Mouse (Mus musculus): ENCODE measurements around the gene Mfn1. TPM values are rescaled to one million over a fixed set of nuclear protein-coding genes. Genes with fewer than 3 reads are reported as not detected.

Gene Mfn1
- polyA plus RNA-seq, 1 experiment, result 57.0 TPM

DNA sequence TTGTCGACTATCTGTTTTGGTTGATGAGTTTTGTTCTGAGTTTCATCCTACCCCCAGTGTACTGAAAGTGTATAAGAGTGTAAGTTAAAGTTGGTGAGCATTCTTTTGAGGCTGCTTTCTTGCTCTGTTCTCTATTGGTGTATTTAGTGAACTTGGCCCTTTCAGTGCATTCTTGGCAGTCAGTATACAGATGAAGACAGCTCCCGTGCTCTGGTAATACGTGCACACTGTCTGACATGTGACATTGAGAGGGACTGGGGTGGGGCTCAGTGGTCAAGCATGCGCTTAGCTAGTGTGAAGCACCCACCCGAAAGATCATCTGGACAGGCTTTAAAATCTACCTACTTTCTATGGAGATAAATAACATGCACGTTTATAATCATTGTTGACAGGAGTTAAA lies 34.1 kb downstream of the Mfn1 start:
- H3K9me3 ChIP-seq (replicated peaks; ENCODE audit: control insufficient read depth, insufficient read depth, low read length, poor library complexity, severe bottlenecking), result peaks cover 4% of the 10 kb centered on the region
- H3K4me3 ChIP-seq (ENCODE audit: low read depth, low read length), result no peak overlapping the region
- no peak overlapping the region for H3K27ac ChIP-seq (ENCODE audit: insufficient read depth, low read length)
- no peak for TF ChIP-seq EP300 (IDR thresholded peaks at IDR 0.05; ENCODE audit: insufficient read depth, low read depth, low read length)
- TF ChIP-seq POLR2A (IDR thresholded peaks at IDR 0.05; ENCODE audit: insufficient read depth, low read length), result no peak
- no peak for TF ChIP-seq CTCF (IDR thresholded peaks at IDR 0.05; ENCODE audit: low read depth, low read length)
- H3K4me1 ChIP-seq (ENCODE audit: control insufficient read depth, insufficient read depth, low read length), result no peaks in the 10 kb centered on the region
- no peak overlapping the region for H3K9ac ChIP-seq (ENCODE audit: low read depth, poor library complexity, severe bottlenecking)
- peaks cover 11% of the 10 kb centered on the region for H3K36me3 ChIP-seq (ENCODE audit: control insufficient read depth, insufficient read depth, low read length, poor library complexity, severe bottlenecking)
- no peaks in the 10 kb centered on the region for H3K27me3 ChIP-seq (ENCODE audit: control insufficient read depth, insufficient read depth, low read length, poor library complexity, severe bottlenecking)

DNA sequence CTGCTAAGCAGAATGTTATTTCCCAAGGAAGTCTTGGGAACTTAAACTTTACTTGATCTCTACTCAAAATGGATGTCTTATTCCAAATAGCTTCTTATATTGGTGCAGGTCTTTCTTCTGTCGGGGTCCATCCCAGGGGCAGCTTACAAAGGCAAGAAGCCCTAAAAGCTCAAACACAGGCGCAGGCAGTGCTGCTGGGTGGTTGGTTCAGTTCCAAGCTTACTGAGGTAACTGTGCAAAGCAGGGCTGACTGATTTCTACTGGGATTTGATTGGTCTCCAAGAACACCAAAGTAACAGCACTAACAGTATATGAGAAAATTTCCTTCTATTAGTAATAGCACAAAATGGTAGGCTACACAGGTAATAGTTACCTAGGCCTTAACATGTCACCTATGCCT lies 43.8 kb downstream of the Mfn1 start:
- Histone ChIP-seq H3K27me3 (ENCODE audit: control insufficient read depth, insufficient read depth, low read length, poor library complexity, severe bottlenecking) (no peaks in the 10 kb centered on the region), H3K4me1 (ENCODE audit: control insufficient read depth, insufficient read depth, low read length) (no peaks in the 10 kb centered on the region), H3K9me3 (replicated peaks; ENCODE audit: control insufficient read depth, insufficient read depth, low read length, poor library complexity, severe bottlenecking) (peaks cover 7% of the 10 kb centered on the region), H3K36me3 (ENCODE audit: control insufficient read depth, insufficient read depth, low read length, poor library complexity, severe bottlenecking) (peaks cover 19% of the 10 kb centered on the region), H3K4me3 (ENCODE audit: low read depth, low read length) (no peak overlapping the region), H3K27ac (ENCODE audit: insufficient read depth, low read length) (no peak overlapping the region), H3K9ac (ENCODE audit: low read depth, poor library complexity, severe bottlenecking) (no peak overlapping the region)
- TF ChIP-seq CTCF (IDR thresholded peaks at IDR 0.05; ENCODE audit: low read depth, low read length), result no peak
- no peak for TF ChIP-seq POLR2A (IDR thresholded peaks at IDR 0.05; ENCODE audit: insufficient read depth, low read length)
- TF ChIP-seq EP300 (IDR thresholded peaks at IDR 0.05; ENCODE audit: insufficient read depth, low read depth, low read length), result no peak

DNA sequence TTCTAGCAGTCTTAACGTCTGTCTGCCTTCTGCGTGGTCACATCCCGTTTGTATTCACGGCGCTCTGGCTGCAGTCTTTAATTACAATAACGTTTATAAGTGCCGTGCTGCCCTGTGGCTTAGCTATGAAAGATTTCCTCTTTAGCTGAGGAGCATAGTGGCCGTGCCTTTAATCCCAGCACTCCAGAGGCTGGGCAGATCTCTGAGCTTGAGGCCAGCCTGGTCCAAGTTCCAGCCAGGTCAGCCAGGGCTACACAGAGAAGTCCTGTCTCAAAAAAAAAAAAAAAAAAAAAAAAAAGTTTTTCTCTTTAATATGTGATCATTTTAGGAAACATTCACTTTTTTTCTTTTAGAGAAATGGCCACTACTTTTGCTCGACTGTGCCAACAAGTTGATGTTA lies 44.6 kb downstream of the Mfn1 start:
- Histone ChIP-seq H3K27me3 (ENCODE audit: control insufficient read depth, insufficient read depth, low read length, poor library complexity, severe bottlenecking) (no peaks in the 10 kb centered on the region), H3K36me3 (ENCODE audit: control insufficient read depth, insufficient read depth, low read length, poor library complexity, severe bottlenecking) (peaks cover 14% of the 10 kb centered on the region), H3K4me1 (ENCODE audit: control insufficient read depth, insufficient read depth, low read length) (no peaks in the 10 kb centered on the region), H3K9me3 (replicated peaks; ENCODE audit: control insufficient read depth, insufficient read depth, low read length, poor library complexity, severe bottlenecking) (no peaks in the 10 kb centered on the region), H3K4me3 (ENCODE audit: low read depth, low read length) (no peak overlapping the region), H3K9ac (ENCODE audit: low read depth, poor library complexity, severe bottlenecking) (no peak overlapping the region), H3K27ac (ENCODE audit: insufficient read depth, low read length) (no peak overlapping the region)
- TF ChIP-seq CTCF (IDR thresholded peaks at IDR 0.05; ENCODE audit: low read depth, low read length) (no peak), EP300 (IDR thresholded peaks at IDR 0.05; ENCODE audit: insufficient read depth, low read depth, low read length) (no peak), POLR2A (IDR thresholded peaks at IDR 0.05; ENCODE audit: insufficient read depth, low read length) (no peak)

DNA sequence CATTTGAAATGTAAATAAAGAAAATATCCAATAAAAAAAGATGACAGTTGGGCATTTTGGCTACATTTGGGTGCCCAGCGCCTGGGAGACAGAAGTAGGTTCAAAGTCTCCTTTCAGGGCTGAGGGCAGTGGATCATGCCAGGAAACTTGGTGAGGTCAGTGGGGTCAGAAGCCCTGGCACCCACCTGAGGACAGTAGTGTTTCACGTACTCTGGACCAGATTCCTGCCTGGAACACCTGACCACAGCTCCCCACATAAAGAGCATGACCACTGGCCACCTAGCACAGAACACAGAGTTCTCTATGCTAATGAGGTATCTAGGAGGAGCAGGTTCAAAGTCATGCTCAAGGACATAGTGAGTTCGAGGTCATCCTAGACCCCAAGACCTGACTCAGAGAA lies 45.9 kb downstream of the Mfn1 start:
- Histone ChIP-seq H3K27ac (ENCODE audit: insufficient read depth, low read length) (no peak overlapping the region), H3K4me1 (ENCODE audit: control insufficient read depth, insufficient read depth, low read length) (no peaks in the 10 kb centered on the region), H3K9ac (ENCODE audit: low read depth, poor library complexity, severe bottlenecking) (no peak overlapping the region), H3K27me3 (ENCODE audit: control insufficient read depth, insufficient read depth, low read length, poor library complexity, severe bottlenecking) (no peaks in the 10 kb centered on the region), H3K36me3 (ENCODE audit: control insufficient read depth, insufficient read depth, low read length, poor library complexity, severe bottlenecking) (peaks cover 3% of the 10 kb centered on the region), H3K4me3 (ENCODE audit: low read depth, low read length) (no peak overlapping the region), H3K9me3 (replicated peaks; ENCODE audit: control insufficient read depth, insufficient read depth, low read length, poor library complexity, severe bottlenecking) (no peaks in the 10 kb centered on the region)
- no peak for TF ChIP-seq EP300 (IDR thresholded peaks at IDR 0.05; ENCODE audit: insufficient read depth, low read depth, low read length)
- TF ChIP-seq CTCF (IDR thresholded peaks at IDR 0.05; ENCODE audit: low read depth, low read length), result no peak
- no peak for TF ChIP-seq POLR2A (IDR thresholded peaks at IDR 0.05; ENCODE audit: insufficient read depth, low read length)

DNA sequence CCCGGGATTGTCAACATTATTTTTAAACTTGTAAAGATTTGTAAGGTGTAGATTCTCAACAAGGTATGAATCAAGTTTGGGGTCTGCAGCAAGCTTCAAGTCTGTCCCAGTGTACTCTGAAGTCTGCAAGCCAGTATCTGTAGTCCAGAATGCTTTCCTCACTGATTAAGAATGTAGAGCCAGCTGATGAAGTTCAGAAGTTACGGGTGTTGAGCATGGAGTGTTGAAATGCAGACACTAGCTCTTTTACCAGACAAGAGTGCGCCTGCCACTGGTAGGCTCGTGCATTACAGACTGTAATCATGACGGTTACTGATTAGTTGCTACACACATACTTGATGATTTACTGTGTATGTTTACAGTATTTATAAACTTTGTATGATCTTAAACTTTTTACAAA lies 49.5 kb downstream of the Mfn1 start:
- Histone ChIP-seq H3K27ac (ENCODE audit: insufficient read depth, low read length) (no peak overlapping the region), H3K9me3 (replicated peaks; ENCODE audit: control insufficient read depth, insufficient read depth, low read length, poor library complexity, severe bottlenecking) (no peaks in the 10 kb centered on the region), H3K4me1 (ENCODE audit: control insufficient read depth, insufficient read depth, low read length) (no peaks in the 10 kb centered on the region), H3K4me3 (ENCODE audit: low read depth, low read length) (no peak overlapping the region), H3K36me3 (ENCODE audit: control insufficient read depth, insufficient read depth, low read length, poor library complexity, severe bottlenecking) (peaks cover 3% of the 10 kb centered on the region), H3K9ac (ENCODE audit: low read depth, poor library complexity, severe bottlenecking) (no peak overlapping the region), H3K27me3 (ENCODE audit: control insufficient read depth, insufficient read depth, low read length, poor library complexity, severe bottlenecking) (no peaks in the 10 kb centered on the region)
- TF ChIP-seq POLR2A (IDR thresholded peaks at IDR 0.05; ENCODE audit: insufficient read depth, low read length) (no peak), CTCF (IDR thresholded peaks at IDR 0.05; ENCODE audit: low read depth, low read length) (no peak), EP300 (IDR thresholded peaks at IDR 0.05; ENCODE audit: insufficient read depth, low read depth, low read length) (no peak)

DNA sequence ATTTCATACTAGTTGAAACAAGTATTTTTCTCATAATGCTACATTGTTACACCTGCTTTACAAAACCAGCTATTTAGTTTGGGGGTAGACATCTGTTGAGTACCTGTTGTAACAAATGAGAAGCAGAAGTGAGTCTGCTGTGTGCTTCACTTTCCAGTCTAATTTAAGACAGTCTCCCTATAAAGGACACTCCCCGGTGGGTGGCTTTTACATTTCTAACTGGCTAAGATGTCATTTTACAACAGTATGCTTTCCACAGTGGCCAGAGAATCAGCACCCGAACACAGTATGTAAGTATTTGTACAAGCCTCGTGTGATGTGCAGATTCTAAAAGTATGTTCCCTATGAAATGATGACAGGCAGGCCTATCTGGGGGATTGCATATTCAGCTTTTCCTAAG lies 51.5 kb downstream of the Mfn1 start:
- Histone ChIP-seq H3K27me3 (ENCODE audit: control insufficient read depth, insufficient read depth, low read length, poor library complexity, severe bottlenecking) (no peaks in the 10 kb centered on the region), H3K27ac (ENCODE audit: insufficient read depth, low read length) (no peak overlapping the region), H3K9me3 (replicated peaks; ENCODE audit: control insufficient read depth, insufficient read depth, low read length, poor library complexity, severe bottlenecking) (no peaks in the 10 kb centered on the region), H3K9ac (ENCODE audit: low read depth, poor library complexity, severe bottlenecking) (no peak overlapping the region), H3K4me3 (ENCODE audit: low read depth, low read length) (no peak overlapping the region), H3K4me1 (ENCODE audit: control insufficient read depth, insufficient read depth, low read length) (no peaks in the 10 kb centered on the region), H3K36me3 (ENCODE audit: control insufficient read depth, insufficient read depth, low read length, poor library complexity, severe bottlenecking) (no peaks in the 10 kb centered on the region; the same call in 1 of the 2 replicates)
- TF ChIP-seq CTCF (IDR thresholded peaks at IDR 0.05; ENCODE audit: low read depth, low read length), result no peak
- TF ChIP-seq EP300 (IDR thresholded peaks at IDR 0.05; ENCODE audit: insufficient read depth, low read depth, low read length), result no peak
- TF ChIP-seq POLR2A (IDR thresholded peaks at IDR 0.05; ENCODE audit: insufficient read depth, low read length), result no peak

Measured in ES-Bruce4 (cell line).